Mouse (Mus musculus) left cerebral cortex, postnatal 25 days (tissue): ENCODE measurements at regions not wholly inside any gene's neighbourhood (a gene's known extent, or its start where the extent isn't known, plus 50 kb on each side); places are given as distances from the start of the nearest gene placed in this dataset.

ENCODE experiments used
- DNase-seq, 2 experiments: peaks; one replicate each; pipeline ENCODE4 v3.0.0; 2022; ENCODE audit warnings: low spot score in 2 of 2, mixed read lengths in 1 of 2
- intact Hi-C: fragments of 180-260 bp; cut with DNase I; formaldehyde crosslinking; loops from one replicate; pipeline ENCODE4 v1.15.1; 2025

DNA sequence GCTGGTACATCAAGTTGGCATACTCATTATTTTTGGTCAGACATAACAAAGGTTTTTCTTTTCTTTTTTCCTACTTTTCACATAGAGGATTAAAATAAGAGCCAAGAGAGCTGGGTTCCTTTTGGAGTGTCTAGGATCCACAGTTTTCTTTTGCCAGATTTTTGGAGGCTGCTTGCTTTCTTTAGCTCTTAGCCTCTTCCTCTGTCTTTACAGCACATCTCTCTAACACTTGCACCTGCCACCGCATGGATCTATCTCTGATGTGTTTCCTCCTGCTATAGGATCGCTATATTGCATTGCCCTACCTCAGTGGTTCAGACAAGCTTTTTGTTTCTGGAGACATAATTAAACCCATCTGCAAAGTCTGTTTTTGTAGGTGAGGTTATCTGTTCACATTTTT is 339.9 kb downstream of the Rpl10l start:
- DNase-seq: peak in 1 of 2 experiments; percentile 73
- intact Hi-C loops: no loop called here

DNA sequence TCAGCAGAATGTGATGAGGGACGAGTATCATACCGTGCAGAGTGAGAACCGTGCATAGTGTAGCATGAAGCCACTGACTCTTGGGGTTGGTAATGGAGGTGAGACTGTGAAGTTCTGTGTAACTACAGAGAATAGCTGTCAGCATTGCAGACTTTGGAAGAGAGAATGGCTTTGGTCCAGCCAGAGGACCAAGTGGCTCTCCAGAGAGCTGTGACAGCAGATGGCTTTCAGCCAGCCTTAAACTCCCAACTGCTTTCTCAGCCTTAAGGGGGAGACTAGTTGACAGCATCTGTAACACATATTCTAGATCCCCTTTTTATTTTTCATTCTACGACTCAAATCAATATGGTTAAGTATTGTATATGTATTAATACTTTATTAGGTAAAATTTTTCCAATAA is 342.0 kb downstream of the Rpl10l start:
- DNase-seq: no peak
- intact Hi-C loops: no loop called here

DNA sequence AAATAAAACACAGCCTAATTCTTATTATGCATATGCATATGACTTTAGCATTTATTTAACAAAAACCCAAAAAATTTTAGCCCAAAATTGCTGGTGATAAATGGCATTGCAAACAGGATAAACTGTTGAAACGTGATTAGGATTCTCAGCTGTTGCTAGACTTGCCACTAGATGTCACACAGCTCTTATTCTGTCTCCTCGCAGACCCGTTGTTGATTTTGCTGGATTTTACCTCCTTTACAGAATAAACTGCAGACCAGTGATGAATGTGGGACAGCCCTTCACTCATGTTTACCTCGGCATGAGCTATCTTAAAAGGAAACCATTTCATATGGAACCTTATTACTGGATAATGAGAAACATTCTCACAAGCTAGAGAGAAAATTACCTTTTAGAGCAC is 352.4 kb downstream of the Rpl10l start:
- intact Hi-C loops: loop anchor here (10.0 kb wide), 1 partner anchor 527 kb away; no protein-coding TSS in a partner anchor
- DNase-seq: peak; percentile 12 to 51

DNA sequence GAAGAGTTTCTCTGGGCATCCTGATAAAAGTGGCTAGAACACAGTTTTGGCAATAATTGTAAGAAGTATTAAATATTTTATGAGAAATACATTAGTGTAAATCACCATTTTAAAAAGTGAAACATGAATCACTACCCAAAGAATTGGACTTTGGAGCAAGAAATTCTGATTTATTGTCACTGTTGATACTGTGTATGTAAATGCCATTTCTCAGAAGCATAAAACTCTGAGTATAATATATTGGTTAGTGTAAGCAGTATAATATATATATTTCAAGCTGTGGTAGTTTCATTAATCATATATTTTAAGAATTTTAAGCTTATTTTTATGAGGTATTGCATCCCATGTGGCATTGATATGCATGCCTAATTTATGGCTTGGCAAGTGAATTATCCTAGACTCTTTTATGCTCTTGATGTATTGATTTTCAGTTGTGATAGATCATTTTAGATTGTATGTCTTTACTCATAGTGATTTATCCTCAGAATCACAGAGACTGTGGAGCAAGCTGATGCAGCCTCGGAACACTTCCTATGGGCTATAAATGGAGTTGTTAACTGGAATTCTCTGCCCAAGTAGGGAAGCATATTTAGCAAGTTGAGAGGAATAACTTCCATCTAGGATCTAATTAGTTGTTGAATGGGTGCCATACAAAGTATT is 354.4 kb downstream of the Rpl10l start:
- DNase-seq: no peak
- intact Hi-C loops: loop anchor here (10.0 kb wide), 1 partner anchor 525 kb away; no protein-coding TSS in a partner anchor
